Mouse (Mus musculus): ENCODE measurements around the gene Tecpr1. TPM values are rescaled to one million over a fixed set of nuclear protein-coding genes. Genes with fewer than 3 reads are reported as not detected.

The Tecpr1 gene
- 10 to 100 TPM; 84.8 to 90.0 TPM for total RNA-seq (2021)
- long read RNA-seq, experiment 1, full-length matches to known transcripts: 78 of 115 reads
- long read RNA-seq, experiment 1, partial matches to known transcripts: 30 of 115 reads
- long read RNA-seq, experiment 1, other reads (novel, unspliced or antisense): 7 of 115 reads
- long read RNA-seq, experiment 2, full-length matches to known transcripts: 55 of 88 reads
- long read RNA-seq, experiment 2, partial matches to known transcripts: 20 of 88 reads
- long read RNA-seq, experiment 2, other reads (novel, unspliced or antisense): 13 of 88 reads

GRCm38 (mm10) chr5:144223503-144223862 lies at the start of gene Tecpr1:
Tecpr1 (minus strand) TSS chr5:144223615.
- intact Hi-C loops (cut with DNase I): no loop called here
- DNase-seq (ENCODE audit: low spot score in 2 of 2): peak; percentile 95 to 96

GRCm38 (mm10) chr5:144271772-144272171 lies 48.4 kb upstream of the Tecpr1 start:
- no peak for DNase-seq (ENCODE audit: low spot score in 2 of 2)

GRCm38 (mm10) chr5:144271118-144271517 lies 47.7 kb upstream of the Tecpr1 start:
- DNase-seq (ENCODE audit: low spot score in 2 of 2): no peak
- intact Hi-C loops (cut with DNase I): no loop called here

More at GRCm38 (mm10) chr5:144271772-144272171, 48.4 kb upstream of the Tecpr1 start:
- intact Hi-C loops (cut with DNase I): no loop called here

- DNase-seq (ENCODE audit: low spot score in 2 of 2): no peak
- intact Hi-C loops (cut with DNase I): no loop called here
Measured at GRCm38 (mm10) chr5:144270420-144270819, 47.0 kb upstream of the Tecpr1 start.

- intact Hi-C loops (cut with DNase I): no loop called here
- DNase-seq (ENCODE audit: low spot score in 2 of 2): no peak
Measured at GRCm38 (mm10) chr5:144269926-144270325, 46.5 kb upstream of the Tecpr1 start.

GRCm38 (mm10) chr5:144267535-144268241 lies 44.3 kb upstream of the Tecpr1 start:
- intact Hi-C loops (cut with DNase I): no loop called here
- DNase-seq (ENCODE audit: low spot score in 2 of 2): peak; percentile 75 to 87

GRCm38 (mm10) chr5:144263496-144263895 lies 40.1 kb upstream of the Tecpr1 start:
- intact Hi-C loops (cut with DNase I): no loop called here
- DNase-seq (ENCODE audit: low spot score in 2 of 2): no peak

GRCm38 (mm10) chr5:144263082-144263481 lies 39.7 kb upstream of the Tecpr1 start:
- DNase-seq (ENCODE audit: low spot score in 2 of 2): no peak

GRCm38 (mm10) chr5:144261829-144262228 lies 38.4 kb upstream of the Tecpr1 start:
- peak in 1 of 2 experiments; percentile 47 for DNase-seq (ENCODE audit: low spot score in 2 of 2)
- intact Hi-C loops (cut with DNase I): no loop called here

More at GRCm38 (mm10) chr5:144263082-144263481, 39.7 kb upstream of the Tecpr1 start:
- intact Hi-C loops (cut with DNase I): no loop called here

- no peak for DNase-seq (ENCODE audit: low spot score in 2 of 2)
- intact Hi-C loops (cut with DNase I): no loop called here
Measured at GRCm38 (mm10) chr5:144261309-144261708, 37.9 kb upstream of the Tecpr1 start.

- DNase-seq (ENCODE audit: low spot score in 2 of 2): no peak
- intact Hi-C loops (cut with DNase I): no loop called here
Measured at GRCm38 (mm10) chr5:144260464-144260863, 37.0 kb upstream of the Tecpr1 start.

- no peak for DNase-seq (ENCODE audit: low spot score in 2 of 2)
- intact Hi-C loops (cut with DNase I): no loop called here
Measured at GRCm38 (mm10) chr5:144259228-144259627, 35.8 kb upstream of the Tecpr1 start.

- intact Hi-C loops (cut with DNase I): no loop called here
- no peak for DNase-seq (ENCODE audit: low spot score in 2 of 2)
Measured at GRCm38 (mm10) chr5:144258687-144259086, 35.3 kb upstream of the Tecpr1 start.

GRCm38 (mm10) chr5:144258131-144258611 lies 34.8 kb upstream of the Tecpr1 start:
- DNase-seq (ENCODE audit: low spot score in 2 of 2): peak; percentile 49 to 69

GRCm38 (mm10) chr5:144257451-144258110 lies 34.2 kb upstream of the Tecpr1 start:
- intact Hi-C loops (cut with DNase I): no loop called here

More at GRCm38 (mm10) chr5:144258131-144258611, 34.8 kb upstream of the Tecpr1 start:
- intact Hi-C loops (cut with DNase I): no loop called here

GRCm38 (mm10) chr5:144256888-144257287 lies 33.5 kb upstream of the Tecpr1 start:
- DNase-seq (ENCODE audit: low spot score in 2 of 2): no peak
- intact Hi-C loops (cut with DNase I): no loop called here

More at GRCm38 (mm10) chr5:144257451-144258110, 34.2 kb upstream of the Tecpr1 start:
- DNase-seq (ENCODE audit: low spot score in 2 of 2): no peak

- intact Hi-C loops (cut with DNase I): no loop called here
- no peak for DNase-seq (ENCODE audit: low spot score in 2 of 2)
Measured at GRCm38 (mm10) chr5:144256541-144256870, 33.1 kb upstream of the Tecpr1 start.

- intact Hi-C loops (cut with DNase I): no loop called here
- peak; percentile 41 to 42 for DNase-seq (ENCODE audit: low spot score in 2 of 2)
Measured at GRCm38 (mm10) chr5:144255632-144256540, 32.5 kb upstream of the Tecpr1 start.
